In genomic region chr6:83500462-83500861, GRCm38 (mm10) we compare ENCODE assay signal across 17 mouse cellular contexts. TPM values are rescaled to one million over a fixed set of nuclear protein-coding genes. Genes with fewer than 3 reads are reported as not detected.
A peak's percentile ranks its signal among the peaks of the same experiment; 100 is the strongest.
DNase-seq lines count a peak whose midpoint lies in the region; ATAC-seq and TF ChIP-seq lines count a peak whose summit lies in the region.
"Had no signal": no experiment of that assay in that cellular context is flagged by ENCODE, and none has a peak within 500 bp of the region (broad histone marks: within the 10 kb centered on the region; RNA-seq: fewer than 3 reads in every experiment).

No protein-coding gene starts in this region.

- no peak for ATAC-seq in liver, embryonic 14.5 days (ENCODE audit: insufficient read depth)

- 65% methylated on average over 3 of the region's 3 CpGs for WGBS in cerebellum, adult 2 months
- 56% methylated on average over 3 of the region's 3 CpGs for WGBS in liver, embryonic 14.5 days (ENCODE audit: insufficient replicate concordance)

- H3K27ac ChIP-seq in cerebellum, adult 2 months (ENCODE audit: insufficient read depth, low read length): no peak overlapping the region
- H3K27ac ChIP-seq in liver, embryonic 14.5 days: no peak overlapping the region
- no peak overlapping the region for H3K27ac ChIP-seq in ES-Bruce4 (ENCODE audit: insufficient read depth, low read length)
- H3K27ac ChIP-seq: embryonic facial prominence, embryonic 10.5 days; forebrain, embryonic 12.5 days; heart, embryonic 13.5 days; hindbrain, embryonic 12.5 days; midbrain, embryonic 12.5 days had no signal

- no peak for DNase-seq in cerebellum, adult 2 months
- DNase-seq in cerebellum, postnatal 4 days (ENCODE audit: low spot score in 2 of 2): no peak
- no peak for DNase-seq in liver, embryonic 14.5 days (ENCODE audit: low read depth in 3 of 3, low spot score in 3 of 3)
- DNase-seq in liver (no peak), MN1 (ENCODE audit: low spot score) (no peak)
- no peak for DNase-seq in brain, embryonic 14.5 days (ENCODE audit: low read depth)
- no peak for DNase-seq in urinary bladder, postnatal 25 days (ENCODE audit: low spot score)
- DNase-seq: gastrocnemius, postnatal 10 days; kidney, postnatal 10 days; lung, postnatal 10 days; thymus, adult 2 months had no signal

- H3K9me3 ChIP-seq in liver, embryonic 14.5 days (ENCODE audit: control insufficient read depth, low read length): peaks cover 2% of the 10 kb centered on the region; the same call in 1 of the 2 replicates
- H3K9me3 ChIP-seq in ES-Bruce4 (replicated peaks; ENCODE audit: control insufficient read depth, insufficient read depth, low read length, poor library complexity, severe bottlenecking): no peaks in the 10 kb centered on the region
- H3K9me3 ChIP-seq: forebrain, embryonic 12.5 days; hindbrain, embryonic 12.5 days; midbrain, embryonic 12.5 days had no signal

- no peak for TF ChIP-seq POLR2A in cerebellum, adult 2 months (IDR thresholded peaks at IDR 0.05; ENCODE audit: borderline replicate concordance, insufficient read depth, low read length)
- no peak for TF ChIP-seq POLR2A in ES-Bruce4 (IDR thresholded peaks at IDR 0.05; ENCODE audit: insufficient read depth, low read length)
- no peak for TF ChIP-seq POLR2A in brain, embryonic 14.5 days (IDR thresholded peaks at IDR 0.05; ENCODE audit: borderline replicate concordance, extremely low read depth, insufficient read depth, insufficient read length, poor library complexity, severe bottlenecking)

- TF ChIP-seq EP300 in liver, embryonic 14.5 days (IDR thresholded peaks at IDR 0.05; ENCODE audit: low read depth): no peak
- TF ChIP-seq EP300 in ES-Bruce4 (IDR thresholded peaks at IDR 0.05; ENCODE audit: insufficient read depth, low read depth, low read length): no peak

- H3K36me3 ChIP-seq in liver, embryonic 14.5 days (replicated peaks; ENCODE audit: control insufficient read depth, insufficient read depth, low read depth): no peaks in the 10 kb centered on the region
- no peaks in the 10 kb centered on the region for H3K36me3 ChIP-seq in ES-Bruce4 (ENCODE audit: control insufficient read depth, insufficient read depth, low read length, poor library complexity, severe bottlenecking)

- TF ChIP-seq CTCF in cerebellum, adult 2 months (IDR thresholded peaks at IDR 0.05; ENCODE audit: borderline replicate concordance, insufficient read depth, low read depth, low read length): peak; percentile 28; the same call in 1 of the 2 replicates
- TF ChIP-seq CTCF in liver, embryonic 14.5 days (IDR thresholded peaks at IDR 0.05; ENCODE audit: low read depth): peak; percentile 67
- TF ChIP-seq CTCF in ES-Bruce4 (IDR thresholded peaks at IDR 0.05; ENCODE audit: low read depth, low read length): peak; percentile 55
- peak; percentile 51; the same call in 1 of the 2 replicates for TF ChIP-seq CTCF in brain, embryonic 14.5 days (IDR thresholded peaks at IDR 0.05; ENCODE audit: borderline replicate concordance, extremely low read depth, insufficient read depth, insufficient read length)

- H3K4me3 ChIP-seq in cerebellum, adult 2 months (replicated peaks; ENCODE audit: insufficient read depth, low read depth, low read length): no peak overlapping the region
- H3K4me3 ChIP-seq in liver, embryonic 14.5 days (ENCODE audit: insufficient read depth in 1 of 2, low read depth in 2 of 2, low read length in 2 of 2): no peak overlapping the region
- no peak overlapping the region for H3K4me3 ChIP-seq in ES-Bruce4 (ENCODE audit: low read depth, low read length)
- H3K4me3 ChIP-seq: embryonic facial prominence, embryonic 10.5 days; forebrain, embryonic 12.5 days; heart, embryonic 13.5 days; hindbrain, embryonic 12.5 days; midbrain, embryonic 12.5 days had no signal

- no peak overlapping the region for H3K4me2 ChIP-seq in liver, embryonic 14.5 days (ENCODE audit: low read depth)
- H3K4me2 ChIP-seq: forebrain, embryonic 12.5 days; heart, embryonic 13.5 days; hindbrain, embryonic 12.5 days; midbrain, embryonic 12.5 days had no signal

- H3K27me3 ChIP-seq in cerebellum, adult 2 months (ENCODE audit: control insufficient read depth, insufficient read depth, low read length): no peaks in the 10 kb centered on the region
- H3K27me3 ChIP-seq in liver, embryonic 14.5 days (ENCODE audit: control insufficient read depth, insufficient read depth, low read length): no peaks in the 10 kb centered on the region
- no peaks in the 10 kb centered on the region for H3K27me3 ChIP-seq in ES-Bruce4 (ENCODE audit: control insufficient read depth, insufficient read depth, low read length, poor library complexity, severe bottlenecking)
- H3K27me3 ChIP-seq: forebrain, embryonic 12.5 days; heart, embryonic 13.5 days; hindbrain, embryonic 12.5 days; midbrain, embryonic 12.5 days had no signal

- H3K4me1 ChIP-seq in cerebellum, adult 2 months (ENCODE audit: control insufficient read depth, insufficient read depth, low read length): peaks cover 43% of the 10 kb centered on the region
- peaks cover 8 to 13% of the 10 kb centered on the region in 2 experiments for H3K4me1 ChIP-seq in liver, embryonic 14.5 days (replicated peaks; ENCODE audit: control insufficient read depth in 2 of 2, insufficient read depth in 2 of 2, low read length in 1 of 2)
- H3K4me1 ChIP-seq in ES-Bruce4 (ENCODE audit: control insufficient read depth, insufficient read depth, low read length): no peaks in the 10 kb centered on the region

- no peak overlapping the region for H3K9ac ChIP-seq in liver, embryonic 14.5 days (replicated peaks)
- no peak overlapping the region for H3K9ac ChIP-seq in ES-Bruce4 (ENCODE audit: low read depth, poor library complexity, severe bottlenecking)
- H3K9ac ChIP-seq: forebrain, embryonic 12.5 days; heart, embryonic 13.5 days; hindbrain, embryonic 12.5 days; midbrain, embryonic 12.5 days had no signal

RNA-seq across cellular contexts. Expression of gene Dguok, which starts 6.3 kb away (rescaled TPM):
- polyA plus RNA-seq in cerebellum, adult 2 months (2012; rRNA removed): 97.3 and 108 TPM in 2 replicates
- 14.6 and 16.8 TPM in 2 replicates for polyA plus RNA-seq in liver, embryonic 14.5 days (2012; rRNA removed)
- 21.6 and 27.2 TPM in 2 replicates for polyA plus RNA-seq in liver, embryonic 14.5 days (2014; fragmentation: Nextera tagmentation; extraction: Ambion mirVana)
- 42.8 and 48.0 TPM in 2 replicates for polyA plus RNA-seq in ES-Bruce4 (2011; ENCODE audit: insufficient read depth, insufficient read length, low read depth, missing spikeins)
- polyA plus RNA-seq in brain, embryonic 14.5 days (2012; rRNA removed): 66.6 and 91.6 TPM in 2 replicates

RNA-seq across cellular contexts. Expression of gene Actg2, which starts 35.6 kb away (rescaled TPM):
- 0.76 and 0.97 TPM in 2 replicates for polyA plus RNA-seq in cerebellum, adult 2 months (2012; rRNA removed)
- polyA plus RNA-seq in liver, embryonic 14.5 days (2012; rRNA removed): 2.3 and 2.7 TPM in 2 replicates
- 1.4 and 2.4 TPM in 2 replicates for polyA plus RNA-seq in liver, embryonic 14.5 days (2014; fragmentation: Nextera tagmentation; extraction: Ambion mirVana)
- 1.9 and 2.1 TPM in 2 replicates for polyA plus RNA-seq in ES-Bruce4 (2011; ENCODE audit: insufficient read depth, insufficient read length, low read depth, missing spikeins)
- 1.5 and 1.9 TPM in 2 replicates for polyA plus RNA-seq in brain, embryonic 14.5 days (2012; rRNA removed)

RNA-seq across cellular contexts. Expression of gene Tet3, which starts 41.6 kb away (rescaled TPM):
- 22.5 and 24.7 TPM in 2 replicates for polyA plus RNA-seq in cerebellum, adult 2 months (2012; rRNA removed)
- 3.0 and 3.1 TPM in 2 replicates for polyA plus RNA-seq in liver, embryonic 14.5 days (2012; rRNA removed)
- polyA plus RNA-seq in liver, embryonic 14.5 days (2014; fragmentation: Nextera tagmentation; extraction: Ambion mirVana): 7.7 and 8.3 TPM in 2 replicates
- polyA plus RNA-seq in ES-Bruce4 (2011; ENCODE audit: insufficient read depth, insufficient read length, low read depth, missing spikeins): 7.4 and 8.3 TPM in 2 replicates
- polyA plus RNA-seq in brain, embryonic 14.5 days (2012; rRNA removed): 21.3 and 36.2 TPM in 2 replicates
